Mouse (Mus musculus): ENCODE results near the gene Gm20458. TPM values are rescaled to one million over a fixed set of nuclear protein-coding genes. Genes with fewer than 3 reads are reported as not detected.

The Gm20458 gene
- polyA plus RNA-seq, 1 experiment = not detected

DNA sequence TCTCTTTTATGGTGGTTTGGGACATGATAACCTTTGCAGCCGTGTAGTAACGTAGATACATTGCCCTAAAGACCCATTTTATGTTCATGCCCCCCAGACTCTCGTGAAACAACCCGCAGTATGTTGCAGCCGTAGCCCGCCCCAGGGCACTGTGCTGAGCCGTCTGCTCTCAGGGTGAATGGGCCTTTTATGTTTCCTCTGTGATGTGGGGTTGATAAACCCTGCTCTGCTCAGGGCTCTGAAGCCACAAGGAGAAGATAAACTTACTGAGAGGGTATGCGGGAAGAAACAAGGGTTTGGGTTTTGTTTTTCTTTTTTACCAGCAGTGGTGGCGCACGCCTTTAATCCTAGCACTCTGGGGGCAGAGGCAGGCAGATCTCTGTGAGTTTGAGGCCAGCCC lies 73.5 kb downstream of the Gm20458 start:
- H3K9ac ChIP-seq (ENCODE audit: low read depth, poor library complexity, severe bottlenecking) = no peak overlapping the region
- TF ChIP-seq CTCF (IDR thresholded peaks at IDR 0.05; ENCODE audit: low read depth, low read length) = no peak
- no peak for TF ChIP-seq EP300 (IDR thresholded peaks at IDR 0.05; ENCODE audit: insufficient read depth, low read depth, low read length)
- TF ChIP-seq POLR2A (IDR thresholded peaks at IDR 0.05; ENCODE audit: insufficient read depth, low read length) = no peak
- no peaks in the 10 kb centered on the region for H3K36me3 ChIP-seq (ENCODE audit: control insufficient read depth, insufficient read depth, low read length, poor library complexity, severe bottlenecking)
- no peak overlapping the region for H3K27ac ChIP-seq (ENCODE audit: insufficient read depth, low read length)
- H3K9me3 ChIP-seq (replicated peaks; ENCODE audit: control insufficient read depth, insufficient read depth, low read length, poor library complexity, severe bottlenecking) = no peaks in the 10 kb centered on the region
- peaks cover 3% of the 10 kb centered on the region for H3K4me1 ChIP-seq (ENCODE audit: control insufficient read depth, insufficient read depth, low read length)
- H3K4me3 ChIP-seq (ENCODE audit: low read depth, low read length) = no peak overlapping the region
- H3K27me3 ChIP-seq (ENCODE audit: control insufficient read depth, insufficient read depth, low read length, poor library complexity, severe bottlenecking) = no peaks in the 10 kb centered on the region

DNA sequence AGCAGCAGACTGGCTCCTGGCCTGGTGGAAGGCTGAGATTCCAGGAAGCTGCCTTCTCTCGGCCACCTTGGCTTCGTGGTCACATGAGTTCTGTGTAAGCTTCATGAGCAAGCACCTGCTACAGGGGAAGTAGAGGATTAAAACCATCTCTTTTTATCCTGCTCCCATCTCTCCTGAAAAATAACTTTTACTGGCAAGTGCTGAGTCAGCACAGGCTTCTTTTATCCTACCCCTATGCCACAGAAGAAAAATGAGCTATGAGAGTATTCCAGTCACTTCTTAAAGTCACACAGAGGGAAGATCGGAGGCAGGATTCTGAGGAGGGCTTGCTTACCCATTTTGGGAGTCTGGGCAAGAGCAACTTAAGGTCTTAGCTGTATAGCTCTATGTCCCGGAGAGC lies 76.2 kb downstream of the Gm20458 start:
- no peak overlapping the region for H3K4me3 ChIP-seq (ENCODE audit: low read depth, low read length)
- H3K27me3 ChIP-seq (ENCODE audit: control insufficient read depth, insufficient read depth, low read length, poor library complexity, severe bottlenecking) = no peaks in the 10 kb centered on the region
- H3K9me3 ChIP-seq (replicated peaks; ENCODE audit: control insufficient read depth, insufficient read depth, low read length, poor library complexity, severe bottlenecking) = no peaks in the 10 kb centered on the region
- TF ChIP-seq EP300 (IDR thresholded peaks at IDR 0.05; ENCODE audit: insufficient read depth, low read depth, low read length) = no peak
- TF ChIP-seq CTCF (IDR thresholded peaks at IDR 0.05; ENCODE audit: low read depth, low read length) = no peak
- no peak for TF ChIP-seq POLR2A (IDR thresholded peaks at IDR 0.05; ENCODE audit: insufficient read depth, low read length)
- H3K36me3 ChIP-seq (ENCODE audit: control insufficient read depth, insufficient read depth, low read length, poor library complexity, severe bottlenecking) = no peaks in the 10 kb centered on the region
- H3K4me1 ChIP-seq (ENCODE audit: control insufficient read depth, insufficient read depth, low read length) = peaks cover 3% of the 10 kb centered on the region
- H3K27ac ChIP-seq (ENCODE audit: insufficient read depth, low read length) = no peak overlapping the region
- no peak overlapping the region for H3K9ac ChIP-seq (ENCODE audit: low read depth, poor library complexity, severe bottlenecking)

Other genes with a start within 250 kb of the Gm20458 start
- not detected in 2 replicates for gene Wfdc15b, start 239.3 kb upstream of the Gm20458 start, polyA plus RNA-seq (2011; ENCODE audit: insufficient read depth, insufficient read length, low read depth, missing spikeins)
- gene Svs2, start 222.5 kb upstream of the Gm20458 start, polyA plus RNA-seq (2011; ENCODE audit: insufficient read depth, insufficient read length, low read depth, missing spikeins) = not detected in 2 replicates
- not detected in 2 replicates for gene Svs3b, start 204.3 kb upstream of the Gm20458 start, polyA plus RNA-seq (2011; ENCODE audit: insufficient read depth, insufficient read length, low read depth, missing spikeins)
- gene Svs4, start 182.5 kb upstream of the Gm20458 start, polyA plus RNA-seq (2011; ENCODE audit: insufficient read depth, insufficient read length, low read depth, missing spikeins) = not detected in 2 replicates
- not detected in 2 replicates for gene Svs3a, start 171.7 kb upstream of the Gm20458 start, polyA plus RNA-seq (2011; ENCODE audit: insufficient read depth, insufficient read length, low read depth, missing spikeins)
- not detected in 2 replicates for gene Svs6, start 144.2 kb upstream of the Gm20458 start, polyA plus RNA-seq (2011; ENCODE audit: insufficient read depth, insufficient read length, low read depth, missing spikeins)
- gene Svs5, start 128.2 kb upstream of the Gm20458 start, polyA plus RNA-seq (2011; ENCODE audit: insufficient read depth, insufficient read length, low read depth, missing spikeins) = not detected in 2 replicates
- 1.6 and 1.8 TPM in 2 replicates for gene Slpi, start 71.9 kb upstream of the Gm20458 start, polyA plus RNA-seq (2011; ENCODE audit: insufficient read depth, insufficient read length, low read depth, missing spikeins)
- gene Rbpjl, start 57.8 kb upstream of the Gm20458 start, polyA plus RNA-seq (2011; ENCODE audit: insufficient read depth, insufficient read length, low read depth, missing spikeins) = not detected in 2 replicates
- 0.93 and 1.7 TPM in 2 replicates for gene Matn4, start 55.8 kb upstream of the Gm20458 start, polyA plus RNA-seq (2011; ENCODE audit: insufficient read depth, insufficient read length, low read depth, missing spikeins)
- 212 and 213 TPM in 2 replicates for gene Sdc4, start 17.1 kb upstream of the Gm20458 start, polyA plus RNA-seq (2011; ENCODE audit: insufficient read depth, insufficient read length, low read depth, missing spikeins)
- gene Sys1, start 4.0 kb upstream of the Gm20458 start, polyA plus RNA-seq (2011; ENCODE audit: insufficient read depth, insufficient read length, low read depth, missing spikeins) = 13.3 and 19.8 TPM in 2 replicates
- not detected in 2 replicates for gene Trp53tg5, start 12.8 kb downstream of the Gm20458 start, polyA plus RNA-seq (2011; ENCODE audit: insufficient read depth, insufficient read length, low read depth, missing spikeins)
- gene Dbndd2, start 25.1 kb downstream of the Gm20458 start, polyA plus RNA-seq (2011; ENCODE audit: insufficient read depth, insufficient read length, low read depth, missing spikeins) = 6.4 and 7.1 TPM in 2 replicates
- 49.9 and 52.7 TPM in 2 replicates for gene Pigt, start 36.6 kb downstream of the Gm20458 start, polyA plus RNA-seq (2011; ENCODE audit: insufficient read depth, insufficient read length, low read depth, missing spikeins)
- 123 and 135 TPM in 2 replicates for gene Wfdc2, start 101.4 kb downstream of the Gm20458 start, polyA plus RNA-seq (2011; ENCODE audit: insufficient read depth, insufficient read length, low read depth, missing spikeins)
- gene Spint3, start 112.5 kb downstream of the Gm20458 start, polyA plus RNA-seq (2011; ENCODE audit: insufficient read depth, insufficient read length, low read depth, missing spikeins) = not detected in 2 replicates
- gene Wfdc6a, start 124.5 kb downstream of the Gm20458 start, polyA plus RNA-seq (2011; ENCODE audit: insufficient read depth, insufficient read length, low read depth, missing spikeins) = not detected in 2 replicates
- gene Eppin, start 132.6 kb downstream of the Gm20458 start, polyA plus RNA-seq (2011; ENCODE audit: insufficient read depth, insufficient read length, low read depth, missing spikeins) = not detected in 2 replicates
- gene Wfdc6b, start 152.6 kb downstream of the Gm20458 start, polyA plus RNA-seq (2011; ENCODE audit: insufficient read depth, insufficient read length, low read depth, missing spikeins) = not detected in 2 replicates
- gene Wfdc8, start 152.7 kb downstream of the Gm20458 start, polyA plus RNA-seq (2011; ENCODE audit: insufficient read depth, insufficient read length, low read depth, missing spikeins) = not detected in 2 replicates
- gene Wfdc16, start 177.8 kb downstream of the Gm20458 start, polyA plus RNA-seq (2011; ENCODE audit: insufficient read depth, insufficient read length, low read depth, missing spikeins) = not detected in 2 replicates
- gene Wfdc10, start 195.1 kb downstream of the Gm20458 start, polyA plus RNA-seq (2011; ENCODE audit: insufficient read depth, insufficient read length, low read depth, missing spikeins) = not detected in 2 replicates
- not detected in 2 replicates for gene Wfdc9, start 195.6 kb downstream of the Gm20458 start, polyA plus RNA-seq (2011; ENCODE audit: insufficient read depth, insufficient read length, low read depth, missing spikeins)
- not detected in 2 replicates for gene Wfdc11, start 213.1 kb downstream of the Gm20458 start, polyA plus RNA-seq (2011; ENCODE audit: insufficient read depth, insufficient read length, low read depth, missing spikeins)
- 0.57 TPM in 1 of 2 replicates, not detected in the other for gene Wfdc13, start 224.1 kb downstream of the Gm20458 start, polyA plus RNA-seq (2011; ENCODE audit: insufficient read depth, insufficient read length, low read depth, missing spikeins)
- gene Spint4, start 237.5 kb downstream of the Gm20458 start, polyA plus RNA-seq (2011; ENCODE audit: insufficient read depth, insufficient read length, low read depth, missing spikeins) = not detected in 2 replicates